Mouse (Mus musculus) heart, embryonic 15.5 days (tissue): ENCODE data around the gene Mr1. TPM values are rescaled to one million over a fixed set of nuclear protein-coding genes. Genes with fewer than 3 reads are reported as not detected.

Source experiments
- ATAC-seq: fragments of 200-750 bp; cut with Nextera tagmentation; replicated peaks from 2 replicates; pipeline ENCODE4 v1.8.0; 2017; ENCODE audit warnings: low read depth, moderate TSS enrichment; ENCODE audit not compliant: insufficient number of reproducible peaks, insufficient read depth, low FRiP score
- H3K27ac ChIP-seq: fragments of 300-500 bp; sonication (generic); 2 replicates; pipeline ENCODE4 v1.5.1; 2015; ENCODE audit warnings: mild to moderate bottlenecking, inconsistent platforms
- H3K27me3 ChIP-seq: fragments of 300-500 bp; sonication (generic); 2 replicates; pipeline ENCODE4 v1.6.1; 2015; ENCODE audit warnings: inconsistent platforms
- H3K36me3 ChIP-seq: fragments of 300-500 bp; sonication (generic); 2 replicates; pipeline ENCODE4 v1.6.1; 2015; ENCODE audit warnings: mild to moderate bottlenecking, inconsistent platforms
- H3K4me1 ChIP-seq: fragments of 300-500 bp; sonication (generic); replicated peaks from 2 replicates; pipeline ENCODE4 v1.6.1; 2015; ENCODE audit warnings: inconsistent platforms
- H3K4me2 ChIP-seq: fragments of 300-500 bp; sonication (generic); 2 replicates; pipeline ENCODE4 v1.6.1; 2015; ENCODE audit warnings: inconsistent platforms, mild to moderate bottlenecking, moderate library complexity
- H3K4me3 ChIP-seq: fragments of 300-500 bp; sonication (generic); 2 replicates; pipeline ENCODE4 v1.5.1; 2015; ENCODE audit warnings: mild to moderate bottlenecking, inconsistent platforms
- H3K9ac ChIP-seq: fragments of 300-500 bp; sonication (generic); 2 replicates; pipeline ENCODE4 v1.6.1; 2015; ENCODE audit warnings: mild to moderate bottlenecking, inconsistent platforms
- H3K9me3 ChIP-seq: fragments of 300-500 bp; sonication (generic); replicated peaks from 2 replicates; pipeline ENCODE4 v1.6.1; 2016; ENCODE audit warnings: inconsistent platforms
- WGBS: fragments of 180-500 bp; shearing (Covaris S2); methylation state at CpG from one replicate; pipeline ENCODE4 v1.1.7; 2015; ENCODE audit warnings: mixed read lengths; 5-methylcytosine and 5-hydroxymethylcytosine counted together
- polyA plus RNA-seq: library from polyadenylated mRNA; unstranded; fragments of >200 nt; fragmentation: Nextera tagmentation; extraction: Ambion mirVana; gene quantifications from 2 replicates; pipeline ENCODE4 v1.2.1, GENCODE M21; 2015

Gene Mr1
- polyA plus RNA-seq, 1 experiment from 2014 or later: 6.6 TPM

DNA sequence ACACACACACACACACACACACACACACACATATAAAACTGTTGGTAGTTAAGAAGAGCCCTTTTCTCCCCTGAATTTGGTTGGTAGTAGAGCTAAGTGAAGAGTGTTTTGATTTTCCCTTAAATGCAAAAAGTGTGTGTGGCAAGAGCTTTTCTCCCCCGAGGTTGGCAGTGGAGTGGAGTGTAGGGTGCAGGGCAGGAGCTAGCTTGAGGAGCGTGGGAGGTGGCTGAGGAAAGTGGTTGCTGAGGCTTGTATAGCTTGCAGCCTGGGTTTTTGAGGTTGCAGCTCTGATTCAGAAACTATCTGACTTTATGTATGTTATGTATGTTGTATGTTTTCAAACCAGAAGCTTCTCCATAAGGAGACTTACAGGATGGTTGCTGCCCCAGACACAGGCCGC, 20.8 kb upstream of the Mr1 start:
- H3K9ac ChIP-seq: no peak overlapping the region
- ATAC-seq: no peak
- H3K27ac ChIP-seq: no peak overlapping the region
- H3K4me2 ChIP-seq: no peak overlapping the region
- no peaks in the 10 kb centered on the region for H3K9me3 ChIP-seq
- no peaks in the 10 kb centered on the region for H3K36me3 ChIP-seq
- 81% methylated on average over 3 of the region's 3 CpGs for WGBS
- peaks cover 2% of the 10 kb centered on the region; the same call in 1 of the 2 replicates for H3K4me1 ChIP-seq
- no peaks in the 10 kb centered on the region for H3K27me3 ChIP-seq
- no peak overlapping the region for H3K4me3 ChIP-seq

DNA sequence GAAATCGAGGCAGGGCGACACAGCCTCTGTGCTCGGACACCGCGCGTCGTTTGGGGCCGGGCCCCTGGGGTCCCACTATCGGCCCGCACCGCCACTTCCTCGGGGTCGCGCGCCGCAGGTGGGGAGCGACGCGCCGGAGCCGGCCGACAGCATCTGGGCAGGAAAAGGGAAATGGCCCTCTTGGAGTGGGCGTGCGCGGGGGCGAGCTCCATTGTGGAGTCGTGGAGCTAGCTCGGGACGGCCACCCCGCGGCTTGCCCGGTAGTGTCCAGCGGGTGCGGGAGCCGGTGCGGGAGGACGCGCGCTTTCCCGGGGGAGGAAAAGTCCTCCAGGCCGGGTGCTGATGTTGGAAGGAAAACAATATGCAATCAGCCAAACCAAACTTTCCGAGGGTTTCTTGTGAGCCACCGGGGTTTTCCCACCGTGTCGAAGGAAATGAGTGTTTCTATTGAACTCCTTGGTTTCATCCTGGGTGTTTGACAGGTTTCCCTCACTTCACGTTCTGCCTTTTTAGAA, 12.4 kb upstream of the Mr1 start:
- no peaks in the 10 kb centered on the region for H3K36me3 ChIP-seq
- H3K4me2 ChIP-seq: peak overlapping the region; percentile 77
- peak overlapping the region; percentile 93 for H3K27ac ChIP-seq
- no peaks in the 10 kb centered on the region for H3K9me3 ChIP-seq
- WGBS: under 1% methylated on average over 45 of the region's 46 CpGs
- H3K4me3 ChIP-seq: peak overlapping the region; percentile 94
- peaks cover 12% of the 10 kb centered on the region for H3K4me1 ChIP-seq
- ATAC-seq: peak; percentile 55; the same call in 1 of the 2 replicates
- no peaks in the 10 kb centered on the region for H3K27me3 ChIP-seq
- H3K9ac ChIP-seq: peak overlapping the region; percentile 91

DNA sequence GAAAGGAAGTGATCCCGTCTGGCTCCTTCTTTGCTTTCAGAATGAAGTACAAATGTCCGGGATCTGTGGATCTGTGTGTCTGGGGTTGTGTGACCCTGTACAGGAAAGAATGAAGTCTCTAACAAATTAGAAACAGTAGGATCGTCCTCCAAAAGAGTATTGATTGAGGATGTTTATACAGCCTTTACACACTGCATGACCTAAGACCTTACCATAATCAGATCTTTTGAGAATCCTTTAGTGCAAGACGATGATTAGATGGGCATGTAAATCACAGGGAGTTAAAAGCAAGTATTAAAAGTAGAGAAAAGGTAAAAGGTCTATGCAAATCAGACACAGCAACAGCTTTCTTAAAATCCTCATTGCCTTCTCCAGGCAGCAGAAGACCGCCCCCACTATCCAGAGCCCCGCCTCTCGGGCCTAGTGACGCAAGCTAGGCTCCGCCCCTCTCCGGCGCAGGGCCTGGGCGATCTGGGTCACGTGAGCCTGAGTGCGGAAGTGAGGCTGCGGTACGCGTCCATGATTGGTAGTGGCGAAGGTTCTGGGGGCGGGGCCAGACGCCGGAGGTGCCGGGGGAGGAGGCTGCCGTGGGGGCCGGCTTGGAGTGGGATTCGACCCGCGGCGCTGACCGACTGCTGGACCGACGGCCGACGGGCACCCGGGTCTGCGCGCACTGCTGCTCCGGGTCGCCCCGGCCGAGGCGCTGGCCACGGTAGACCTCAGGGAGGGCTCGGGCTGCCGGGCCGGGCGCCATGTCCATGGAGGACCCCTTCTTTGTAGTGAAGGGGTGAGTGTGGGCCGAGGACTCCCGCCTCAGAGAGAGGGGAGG, 11.7 kb upstream of the Mr1 start, which contains the start of gene Stx6:
Stx6 (plus strand) TSS at position 575 of the 829 bp plus-strand sequence.
- peak within 1 kb of the TSS; percentile 77 for H3K4me2 ChIP-seq
- H3K9me3 ChIP-seq: no peaks in the 10 kb centered on the region

GRCm38 (mm10) chr1:155153906-155154305, 7.3 kb upstream of the Mr1 start:
- H3K4me1 ChIP-seq: peaks cover 4% of the 10 kb centered on the region
- H3K27ac ChIP-seq: no peak overlapping the region
- WGBS: 54% methylated on average over 4 of the region's 4 CpGs
- H3K9me3 ChIP-seq: no peaks in the 10 kb centered on the region
- H3K4me3 ChIP-seq: no peak overlapping the region
- H3K9ac ChIP-seq: no peak overlapping the region
- H3K27me3 ChIP-seq: no peaks in the 10 kb centered on the region
- H3K4me2 ChIP-seq: no peak overlapping the region
- H3K36me3 ChIP-seq: no peaks in the 10 kb centered on the region
- ATAC-seq: no peak

More for the DNA sequence above, 11.7 kb upstream of the Mr1 start, which contains the start of gene Stx6:
- ATAC-seq: peak; percentile 99
- no peaks in the 10 kb centered on the region for H3K36me3 ChIP-seq
- 3% methylated on average over 45 of the region's 48 CpGs for WGBS
- H3K27ac ChIP-seq: peak within 1 kb of the TSS; percentile 93
- H3K4me3 ChIP-seq: peak within 1 kb of the TSS; percentile 94
- peaks cover 11% of the 10 kb centered on the region for H3K4me1 ChIP-seq
- H3K9ac ChIP-seq: peak within 1 kb of the TSS; percentile 91
- no peaks in the 10 kb centered on the region for H3K27me3 ChIP-seq

- Histone ChIP-seq H3K4me1 (0 out of 2 replicates have a peak, but pooled peaks cover 2% of the 10 kb centered on the region), H3K9me3 (no peaks in the 10 kb centered on the region), H3K36me3 (no peaks in the 10 kb centered on the region), H3K27me3 (no peaks in the 10 kb centered on the region), H3K4me3 (no peak overlapping the region), H3K27ac (no peak overlapping the region), H3K9ac (no peak overlapping the region), H3K4me2 (no peak overlapping the region)
- no peak for ATAC-seq
- WGBS: 85% methylated on average over 5 of the region's 5 CpGs
Measured at GRCm38 (mm10) chr1:155150821-155151220, 4.2 kb upstream of the Mr1 start.

- Histone ChIP-seq H3K27ac (no peak overlapping the region), H3K36me3 (no peaks in the 10 kb centered on the region), H3K9me3 (no peaks in the 10 kb centered on the region), H3K4me1 (peaks cover 8% of the 10 kb centered on the region), H3K4me2 (no peak overlapping the region), H3K4me3 (no peak overlapping the region), H3K27me3 (no peaks in the 10 kb centered on the region), H3K9ac (no peak overlapping the region)
- WGBS: 84% methylated on average over 3 of the region's 3 CpGs
- no peak for ATAC-seq
Measured at GRCm38 (mm10) chr1:155149403-155149802, 2.8 kb upstream of the Mr1 start.

- Histone ChIP-seq H3K9me3 (no peaks in the 10 kb centered on the region), H3K36me3 (no peaks in the 10 kb centered on the region), H3K4me3 (no peak overlapping the region), H3K27ac (no peak overlapping the region), H3K9ac (no peak overlapping the region; the same call in 1 of the 2 replicates), H3K27me3 (no peaks in the 10 kb centered on the region), H3K4me2 (no peak overlapping the region), H3K4me1 (peaks cover 8% of the 10 kb centered on the region)
- WGBS: 83% methylated on average over 2 of the region's 2 CpGs
- ATAC-seq: no peak
Measured at GRCm38 (mm10) chr1:155147228-155147627, 614 bp upstream of the Mr1 start.

DNA sequence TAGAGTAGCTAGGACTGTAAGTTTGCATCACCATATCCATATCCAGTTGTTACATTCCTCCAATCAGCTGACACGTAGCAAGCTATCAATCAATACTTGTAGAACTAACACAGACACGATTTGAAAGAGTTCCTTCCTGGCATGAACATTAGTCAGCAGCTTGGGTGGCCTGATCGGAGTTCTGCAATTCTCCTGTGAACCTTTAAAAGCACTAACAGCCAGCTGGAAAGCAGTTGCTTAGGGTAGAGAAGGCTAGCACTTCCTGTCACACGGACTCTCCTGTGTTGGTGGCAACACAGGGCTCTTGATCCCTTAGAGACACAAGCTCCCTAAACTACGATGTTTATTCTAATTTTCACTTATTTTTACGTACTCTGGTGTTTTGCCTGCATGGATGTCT, 994 bp downstream of the Mr1 start:
- ATAC-seq: no peak
- H3K27ac ChIP-seq: peak overlapping the region; percentile 62; the same call in 1 of the 2 replicates
- H3K9me3 ChIP-seq: no peaks in the 10 kb centered on the region
- peak overlapping the region; percentile 58 for H3K4me2 ChIP-seq
- H3K9ac ChIP-seq: peak overlapping the region; percentile 47; the same call in 1 of the 2 replicates
- peak overlapping the region; percentile 54 for H3K4me3 ChIP-seq
- peaks cover 8% of the 10 kb centered on the region for H3K4me1 ChIP-seq
- no peaks in the 10 kb centered on the region for H3K27me3 ChIP-seq
- 40% methylated on average over 6 of the region's 6 CpGs for WGBS
- H3K36me3 ChIP-seq: no peaks in the 10 kb centered on the region

- 56% methylated on average over 2 of the region's 2 CpGs for WGBS
- no peak overlapping the region for H3K27ac ChIP-seq
- ATAC-seq: no peak
- no peak overlapping the region for H3K4me2 ChIP-seq
- no peaks in the 10 kb centered on the region for H3K27me3 ChIP-seq
- H3K4me1 ChIP-seq: peaks cover 39% of the 10 kb centered on the region
- no peaks in the 10 kb centered on the region for H3K36me3 ChIP-seq
- H3K9me3 ChIP-seq: no peaks in the 10 kb centered on the region
- H3K4me3 ChIP-seq: no peak overlapping the region
- H3K9ac ChIP-seq: no peak overlapping the region
Measured at GRCm38 (mm10) chr1:155140076-155140475, 6.5 kb downstream of the Mr1 start.

DNA sequence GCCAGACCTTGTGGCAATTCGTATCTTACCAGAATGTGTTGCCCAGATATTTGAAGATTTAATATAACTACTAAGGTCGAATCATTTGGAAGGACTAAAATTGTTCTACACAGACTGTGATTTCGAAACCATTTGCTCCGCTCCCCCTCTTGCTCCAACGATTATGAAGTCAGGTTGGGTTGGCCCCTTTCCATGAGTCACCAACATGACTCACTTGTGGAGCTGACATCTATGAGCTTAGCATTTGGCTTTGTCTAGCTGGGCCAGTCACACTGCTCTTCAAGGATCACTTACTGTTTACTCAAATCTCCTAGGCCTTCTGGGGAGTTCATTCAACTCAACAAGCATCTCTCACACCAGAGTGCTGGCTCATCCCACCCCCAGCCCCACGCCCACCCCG, 7.8 kb downstream of the Mr1 start:
- ATAC-seq: no peak
- Histone ChIP-seq H3K4me1 (peaks cover 48% of the 10 kb centered on the region), H3K27ac (0 out of 2 replicates have a peak overlapping the region, but pooled peaks have one; percentile 35), H3K4me3 (no peak overlapping the region), H3K27me3 (no peaks in the 10 kb centered on the region), H3K9ac (no peak overlapping the region), H3K9me3 (no peaks in the 10 kb centered on the region), H3K36me3 (no peaks in the 10 kb centered on the region), H3K4me2 (no peak overlapping the region)
- WGBS: 71% methylated on average over 7 of the region's 7 CpGs

- Histone ChIP-seq H3K27ac (0 out of 2 replicates have a peak overlapping the region, but pooled peaks have one; percentile 64), H3K4me3 (no peak overlapping the region), H3K4me1 (peaks cover 48% of the 10 kb centered on the region), H3K9ac (no peak overlapping the region), H3K27me3 (no peaks in the 10 kb centered on the region), H3K9me3 (no peaks in the 10 kb centered on the region), H3K36me3 (no peaks in the 10 kb centered on the region), H3K4me2 (no peak overlapping the region)
- ATAC-seq: no peak
- WGBS: 29% methylated on average over 8 of the region's 8 CpGs
Measured at GRCm38 (mm10) chr1:155134866-155135265, 11.7 kb downstream of the Mr1 start.
